Mouse (Mus musculus) c-Kit-positive CD71-negative TER-119-negative erythroid progenitor cells, embryonic 14.5 days (primary cell): Measurements from ENCODE around the gene Vmn1r163.
"Not testable (repeated sequence)": the region's sequence is repeated elsewhere in the genome, so short reads cannot be mapped to it uniquely, and the experiment has no call there.

Experiments
- DNase-seq: peaks from one replicate; pipeline ENCODE4 v3.0.0-alpha.2; 2013; ENCODE audit warnings: low read depth

Gene Vmn1r163

DNA sequence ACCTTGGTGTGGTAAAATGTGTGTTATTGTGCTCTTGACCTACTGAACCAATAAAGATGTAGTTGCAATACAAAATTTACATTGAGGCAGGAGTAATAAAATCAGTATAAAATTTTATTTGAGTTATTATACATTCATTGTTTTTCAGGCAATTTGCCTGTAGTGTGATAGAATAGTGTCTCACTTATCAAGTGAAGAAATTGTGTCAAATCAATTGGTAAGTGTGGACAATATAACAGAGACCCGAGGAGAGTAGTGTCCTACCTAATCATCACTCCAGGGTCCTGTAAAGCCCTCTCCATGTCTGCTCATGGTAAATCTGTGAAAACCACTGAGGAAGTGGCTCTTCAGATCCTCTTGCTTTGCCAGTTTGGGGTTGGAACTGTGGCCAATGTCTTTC lies at the start of gene Vmn1r163:
TSS of gene Vmn1r163 (plus strand) at position 301 of the 400 bp plus-strand sequence.
- not testable (repeated sequence) for DNase-seq

DNA sequence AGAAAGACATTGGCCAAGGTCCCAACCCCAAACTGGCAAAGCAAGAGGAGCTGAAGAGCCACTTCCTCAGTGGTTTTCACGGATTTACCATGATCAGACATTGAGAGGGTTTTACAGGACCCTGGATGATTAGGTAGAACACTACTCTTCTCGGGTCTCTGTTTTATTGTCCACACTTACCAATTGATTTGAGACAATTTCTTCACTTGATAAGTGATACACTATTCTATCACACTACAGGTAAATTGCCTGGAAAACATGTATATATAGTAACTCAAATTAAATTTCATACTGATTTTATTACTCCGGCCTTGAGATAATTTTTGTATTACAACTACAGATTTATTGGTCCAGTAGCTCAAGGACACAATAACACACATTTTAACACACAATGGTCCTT lies 35.5 kb upstream of the Vmn1r163 start, which contains the start of gene Gm4216:
TSS of gene Gm4216 (minus strand) at position 101 of the 400 bp plus-strand sequence.
- DNase-seq = not testable (repeated sequence)

DNA sequence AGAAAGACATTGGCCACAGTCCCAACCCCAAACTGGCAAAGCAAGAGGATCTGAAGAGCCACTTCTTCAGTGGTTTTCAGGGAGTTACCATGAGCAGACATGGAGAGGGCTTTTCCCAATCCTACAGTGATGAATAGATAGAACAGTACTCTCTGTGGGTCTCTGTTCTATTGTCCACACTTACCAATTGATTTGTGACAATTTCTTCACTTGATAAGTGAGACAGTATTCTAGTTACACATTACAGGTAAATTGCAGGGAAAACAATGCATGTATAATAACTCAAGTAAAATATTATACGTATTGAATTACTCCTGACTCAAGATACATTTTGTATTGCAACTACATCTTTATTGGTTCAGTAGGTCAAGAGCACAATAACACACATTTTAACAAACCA lies 12.0 kb downstream of the Vmn1r163 start, which contains the start of gene Gm8720:
TSS of gene Gm8720 (minus strand) at position 101 of the 400 bp plus-strand sequence.
- not testable (repeated sequence) for DNase-seq
